Mouse (Mus musculus): ENCODE data around the gene Cul4a. TPM values are rescaled to one million over a fixed set of nuclear protein-coding genes. Genes with fewer than 3 reads are reported as not detected.

Gene Cul4a
- polyA plus RNA-seq, 1 experiment from 2014 or later: 76.6 TPM

DNA sequence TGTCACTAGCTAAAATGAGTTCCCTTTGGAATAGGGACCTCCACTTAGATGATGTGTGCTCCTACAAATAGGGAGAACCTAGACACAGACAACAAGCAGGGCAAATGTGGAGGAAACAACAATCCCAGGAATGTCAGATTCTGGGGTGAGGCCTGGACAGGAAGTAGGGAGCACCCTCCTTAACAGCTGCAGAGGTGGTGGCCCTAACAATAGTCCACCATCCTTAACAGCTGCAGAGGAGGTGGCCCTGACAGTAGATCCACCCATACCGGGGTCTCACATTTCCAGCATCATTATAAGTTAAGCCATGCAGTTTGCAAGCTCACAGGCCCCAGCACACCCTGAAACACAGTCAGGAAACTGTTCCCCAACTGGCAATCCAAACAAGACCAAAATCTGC, 83.4 kb downstream of the Cul4a start:
- Histone ChIP-seq H3K4me3 (replicated peaks; ENCODE audit: low read depth, low read length) (no peak overlapping the region), H3K9ac (replicated peaks; ENCODE audit: low read length) (no peak overlapping the region), H3K9me3 (ENCODE audit: control insufficient read depth, low read length) (no peaks in the 10 kb centered on the region), H3K4me2 (ENCODE audit: low read length) (no peak overlapping the region), H3K27me3 (ENCODE audit: control insufficient read depth, insufficient read depth, low read length) (no peaks in the 10 kb centered on the region), H3K36me3 (ENCODE audit: control insufficient read depth, insufficient read depth, low read length) (peaks cover 10% of the 10 kb centered on the region; the same call in 1 of the 2 replicates), H3K4me1 (ENCODE audit: control insufficient read depth, insufficient read depth, low read length) (no peaks in the 10 kb centered on the region), H3K27ac (replicated peaks; ENCODE audit: low read depth, low read length) (no peak overlapping the region)
- no peak for ATAC-seq (ENCODE audit: low FRiP score, low TSS enrichment)
- WGBS: 89% methylated on average over 1 of the region's 1 CpGs
- no peak for DNase-seq

GRCm38 (mm10) chr8:13190235-13190634, 84.8 kb downstream of the Cul4a start:
- Histone ChIP-seq H3K4me1 (ENCODE audit: control insufficient read depth, insufficient read depth, low read length) (no peaks in the 10 kb centered on the region), H3K9ac (replicated peaks; ENCODE audit: low read length) (no peak overlapping the region), H3K27me3 (ENCODE audit: control insufficient read depth, insufficient read depth, low read length) (no peaks in the 10 kb centered on the region), H3K36me3 (ENCODE audit: control insufficient read depth, insufficient read depth, low read length) (peaks cover 6% of the 10 kb centered on the region; the same call in 1 of the 2 replicates), H3K27ac (replicated peaks; ENCODE audit: low read depth, low read length) (no peak overlapping the region), H3K9me3 (ENCODE audit: control insufficient read depth, low read length) (no peaks in the 10 kb centered on the region), H3K4me2 (ENCODE audit: low read length) (no peak overlapping the region), H3K4me3 (replicated peaks; ENCODE audit: low read depth, low read length) (no peak overlapping the region)
- DNase-seq: no peak
- WGBS: 90% methylated on average over 8 of the region's 8 CpGs
- ATAC-seq (ENCODE audit: low FRiP score, low TSS enrichment): no peak

DNA sequence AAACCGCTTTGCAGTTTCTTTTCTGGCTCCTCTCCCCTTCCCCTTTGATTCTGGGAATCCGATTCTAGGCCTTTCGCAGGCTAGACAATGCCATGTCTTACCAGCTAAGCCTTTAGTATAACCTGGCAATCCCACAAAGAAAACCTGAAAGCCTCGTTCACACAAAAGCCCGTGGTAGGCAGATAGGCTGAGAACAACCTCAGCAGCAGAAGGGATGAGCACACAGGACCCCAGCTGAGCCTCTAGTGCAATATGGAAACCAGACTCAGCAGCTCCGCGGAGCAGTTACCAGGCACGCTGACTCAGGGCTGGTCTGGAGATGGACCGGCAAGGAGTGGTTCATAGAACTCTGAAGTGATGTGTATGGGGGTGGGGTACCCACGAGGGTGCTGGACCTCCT, 89.4 kb downstream of the Cul4a start:
- Histone ChIP-seq H3K4me2 (ENCODE audit: low read length) (no peak overlapping the region), H3K9ac (replicated peaks; ENCODE audit: low read length) (no peak overlapping the region), H3K4me3 (replicated peaks; ENCODE audit: low read depth, low read length) (no peak overlapping the region), H3K36me3 (ENCODE audit: control insufficient read depth, insufficient read depth, low read length) (no peaks in the 10 kb centered on the region), H3K27ac (replicated peaks; ENCODE audit: low read depth, low read length) (0 out of 2 replicates have a peak overlapping the region, but pooled peaks have one; percentile 33), H3K4me1 (ENCODE audit: control insufficient read depth, insufficient read depth, low read length) (no peaks in the 10 kb centered on the region), H3K27me3 (ENCODE audit: control insufficient read depth, insufficient read depth, low read length) (no peaks in the 10 kb centered on the region), H3K9me3 (ENCODE audit: control insufficient read depth, low read length) (no peaks in the 10 kb centered on the region)
- WGBS: 14% methylated on average over 10 of the region's 10 CpGs
- ATAC-seq (ENCODE audit: low FRiP score, low TSS enrichment): no peak
- DNase-seq: peak; percentile 54

DNA sequence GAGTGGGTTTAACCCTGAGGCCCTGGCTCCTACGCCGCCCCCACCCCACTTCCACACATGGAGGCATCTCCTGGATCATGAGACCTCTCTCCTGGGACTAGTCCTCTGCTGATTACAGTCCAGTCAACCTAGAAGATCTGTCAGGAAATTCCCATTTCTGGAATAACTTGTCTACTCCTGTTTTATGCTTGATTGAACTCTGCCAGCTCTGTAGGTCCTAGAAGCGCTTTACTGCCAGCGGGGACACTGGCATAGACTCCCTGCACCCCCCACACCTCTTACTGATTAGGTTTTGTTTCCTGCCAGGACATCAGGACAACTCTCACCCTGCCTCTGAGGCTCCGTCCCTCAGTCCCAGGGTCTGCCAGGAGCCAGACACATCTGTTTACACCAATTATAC, 92.1 kb downstream of the Cul4a start:
- Histone ChIP-seq H3K4me2 (ENCODE audit: low read length) (no peak overlapping the region), H3K9ac (replicated peaks; ENCODE audit: low read length) (no peak overlapping the region), H3K4me1 (ENCODE audit: control insufficient read depth, insufficient read depth, low read length) (peaks cover 7% of the 10 kb centered on the region), H3K9me3 (ENCODE audit: control insufficient read depth, low read length) (no peaks in the 10 kb centered on the region), H3K27ac (replicated peaks; ENCODE audit: low read depth, low read length) (no peak overlapping the region), H3K4me3 (replicated peaks; ENCODE audit: low read depth, low read length) (no peak overlapping the region), H3K27me3 (ENCODE audit: control insufficient read depth, insufficient read depth, low read length) (peaks cover 16% of the 10 kb centered on the region), H3K36me3 (ENCODE audit: control insufficient read depth, insufficient read depth, low read length) (no peaks in the 10 kb centered on the region)
- 90% methylated on average over 5 of the region's 5 CpGs for WGBS
- no peak for DNase-seq
- no peak for ATAC-seq (ENCODE audit: low FRiP score, low TSS enrichment)

MicroRNA genes within 50 kb of the gene (microRNA counts, 519-probe panel; counts per million panel counts)
- microRNA mmu-miR-1968: not detected

Small RNA genes lying within 50 kb of the gene (microRNA-seq; reads per million reads assigned to microRNA genes)
- gene Mir1968 (15.6 reads per million, percentile 38 among the genes with 10 or more reads in this experiment), gene Mir7065 (not detected)

Other genes starting within 250 kb of the Cul4a start
- gene Mcf2l, start 231.8 kb upstream of the Cul4a start, polyA plus RNA-seq (2014; fragmentation: Nextera tagmentation; extraction: Ambion mirVana): 173 and 174 TPM in 2 replicates
- gene F7, start 79.6 kb upstream of the Cul4a start, polyA plus RNA-seq (2014; fragmentation: Nextera tagmentation; extraction: Ambion mirVana): not detected in 2 replicates
- gene F10, start 68.3 kb upstream of the Cul4a start, polyA plus RNA-seq (2014; fragmentation: Nextera tagmentation; extraction: Ambion mirVana): 0.29 TPM in 1 of 2 replicates, not detected in the other
- gene Proz, start 44.7 kb upstream of the Cul4a start, polyA plus RNA-seq (2014; fragmentation: Nextera tagmentation; extraction: Ambion mirVana): 1.4 TPM in 2 replicates
- gene Pcid2, start 162 bp upstream of the Cul4a start, polyA plus RNA-seq (2014; fragmentation: Nextera tagmentation; extraction: Ambion mirVana): 31.1 and 39.7 TPM in 2 replicates
- gene Lamp1, start 53.5 kb downstream of the Cul4a start, polyA plus RNA-seq (2014; fragmentation: Nextera tagmentation; extraction: Ambion mirVana): 252 and 292 TPM in 2 replicates
- gene Grtp1, start 95.0 kb downstream of the Cul4a start, polyA plus RNA-seq (2014; fragmentation: Nextera tagmentation; extraction: Ambion mirVana): 15.9 and 17.6 TPM in 2 replicates
- gene Adprhl1, start 148.5 kb downstream of the Cul4a start, polyA plus RNA-seq (2014; fragmentation: Nextera tagmentation; extraction: Ambion mirVana): not detected in 2 replicates
- 29.4 and 35.5 TPM in 2 replicates for gene Dcun1d2, start 182.5 kb downstream of the Cul4a start, polyA plus RNA-seq (2014; fragmentation: Nextera tagmentation; extraction: Ambion mirVana)
- gene Tmco3, start 182.6 kb downstream of the Cul4a start, polyA plus RNA-seq (2014; fragmentation: Nextera tagmentation; extraction: Ambion mirVana): 34.6 and 39.0 TPM in 2 replicates
- gene Tfdp1, start 233.1 kb downstream of the Cul4a start, polyA plus RNA-seq (2014; fragmentation: Nextera tagmentation; extraction: Ambion mirVana): 77.9 and 112 TPM in 2 replicates

Data from midbrain, embryonic 14.5 days (tissue).